Mouse (Mus musculus) stomach, embryonic 16.5 days (tissue): ENCODE measurements around the gene Cass4. TPM values are rescaled to one million over a fixed set of nuclear protein-coding genes. Genes with fewer than 3 reads are reported as not detected.
A peak's percentile ranks its signal among the peaks of the same experiment; 100 is the strongest.

Source experiments
- ATAC-seq: fragments of 200-750 bp; cut with Nextera tagmentation; 2 replicates; pipeline ENCODE4 v1.8.0; 2017; ENCODE audit warnings: moderate number of reproducible peaks, moderate TSS enrichment; ENCODE audit not compliant: insufficient read depth, low FRiP score
- H3K27ac ChIP-seq: fragments of 300-500 bp; sonication (generic); 2 replicates; pipeline ENCODE4 v1.5.1; 2014; ENCODE audit warnings: low read length
- H3K27me3 ChIP-seq: fragments of 300-500 bp; sonication (generic); 2 replicates; pipeline ENCODE4 v1.6.1; 2014; ENCODE audit warnings: low read length, control low read depth, mixed read lengths; ENCODE audit not compliant: control insufficient read depth, insufficient read depth
- H3K36me3 ChIP-seq: fragments of 300-500 bp; sonication (generic); 2 replicates; pipeline ENCODE4 v1.6.1; 2014; ENCODE audit warnings: low read length; ENCODE audit not compliant: control insufficient read depth, insufficient read depth
- H3K4me1 ChIP-seq: fragments of 300-500 bp; sonication (generic); 2 replicates; pipeline ENCODE4 v1.6.1; 2014; ENCODE audit warnings: low read length, control low read depth, mixed read lengths; ENCODE audit not compliant: control insufficient read depth, insufficient read depth
- H3K4me2 ChIP-seq: fragments of 300-500 bp; sonication (generic); 2 replicates; pipeline ENCODE4 v1.6.1; 2014; ENCODE audit warnings: low read depth, low read length, mixed read lengths
- H3K4me3 ChIP-seq: fragments of 300-500 bp; sonication (generic); replicated peaks from 2 replicates; pipeline ENCODE4 v1.5.1; 2014; ENCODE audit warnings: mild to moderate bottlenecking, low read length
- H3K9ac ChIP-seq: fragments of 300-500 bp; sonication (generic); 2 replicates; pipeline ENCODE4 v1.6.1; 2014; ENCODE audit warnings: low read length
- H3K9me3 ChIP-seq: fragments of 300-500 bp; sonication (generic); replicated peaks from 2 replicates; pipeline ENCODE4 v1.6.1; 2016; ENCODE audit warnings: low read length, control low read depth; ENCODE audit not compliant: control insufficient read depth
- WGBS: fragments of 180-500 bp; shearing (Covaris S2); extraction: QIAGEN DNeasy Blood & Tissue Kit; methylation state at CpG from one replicate; pipeline ENCODE4 v1.1.7; 2014; 5-methylcytosine and 5-hydroxymethylcytosine counted together
- polyA plus RNA-seq: library from polyadenylated mRNA; unstranded; fragments of >200 nt; fragmentation: Nextera tagmentation; extraction: Ambion mirVana; gene quantifications from 2 replicates; pipeline ENCODE4 v1.2.1, GENCODE M21; 2015

Cass4 gene
- polyA plus RNA-seq, 1 experiment from 2014 or later: 0.18 TPM

DNA sequence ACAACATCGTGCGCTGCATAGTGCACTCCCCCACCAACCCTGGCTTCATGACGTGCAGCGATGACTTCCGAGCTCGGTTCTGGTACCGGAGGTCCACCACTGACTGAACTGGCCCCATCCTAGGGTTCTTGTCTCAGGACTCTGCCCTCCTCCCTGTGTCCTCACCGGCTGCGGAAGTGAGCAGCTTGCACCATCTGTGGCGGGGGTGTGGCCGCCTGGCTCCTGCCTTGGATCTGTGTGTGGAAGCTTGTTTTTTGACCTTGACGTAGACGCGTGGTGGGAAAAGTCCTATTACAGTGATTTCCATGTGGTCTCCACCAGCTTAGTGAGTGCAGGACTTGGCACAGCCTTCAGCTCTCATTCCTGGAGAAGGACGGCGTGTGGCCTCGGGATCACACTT is 13.1 kb upstream of the Cass4 start:
- ATAC-seq: no peak
- H3K36me3 ChIP-seq: peaks cover 34% of the 10 kb centered on the region
- H3K4me1 ChIP-seq: no peaks in the 10 kb centered on the region
- H3K4me2 ChIP-seq: no peak overlapping the region
- no peaks in the 10 kb centered on the region for H3K27me3 ChIP-seq
- no peaks in the 10 kb centered on the region for H3K9me3 ChIP-seq
- no peak overlapping the region for H3K27ac ChIP-seq
- no peak overlapping the region for H3K4me3 ChIP-seq
- no peak overlapping the region for H3K9ac ChIP-seq
- 92% methylated on average over 17 of the region's 17 CpGs for WGBS

DNA sequence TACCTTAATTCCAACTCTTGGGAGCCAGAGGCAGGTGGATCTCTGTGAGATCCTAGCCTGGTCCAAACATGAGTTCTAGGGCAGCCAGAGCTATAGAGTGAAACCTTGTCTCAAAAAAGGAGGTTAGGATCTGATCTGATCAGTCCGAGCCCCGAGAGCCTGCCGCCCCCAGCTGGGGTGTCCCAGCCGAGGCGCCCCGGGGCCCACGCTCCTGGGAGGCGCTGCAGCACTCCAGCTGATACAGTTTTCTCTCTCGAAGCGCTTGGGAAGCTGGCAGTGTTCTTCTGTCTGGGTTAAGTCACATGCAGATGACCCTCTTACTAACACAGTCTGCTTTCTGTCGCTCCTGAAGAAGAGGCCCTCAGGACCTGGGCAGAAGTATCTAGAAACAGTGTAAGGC is 12.3 kb upstream of the Cass4 start:
- WGBS: 93% methylated on average over 11 of the region's 11 CpGs
- Histone ChIP-seq H3K36me3 (peaks cover 27% of the 10 kb centered on the region), H3K9ac (no peak overlapping the region)

GRCm38 (mm10) chr2:172381898-172382297 is 11.7 kb upstream of the Cass4 start:
- H3K27ac ChIP-seq: no peak overlapping the region
- no peak overlapping the region for H3K9ac ChIP-seq
- 85% methylated on average over 12 of the region's 12 CpGs for WGBS
- no peak overlapping the region for H3K4me2 ChIP-seq
- no peak overlapping the region for H3K4me3 ChIP-seq
- no peaks in the 10 kb centered on the region for H3K27me3 ChIP-seq
- no peaks in the 10 kb centered on the region for H3K9me3 ChIP-seq
- no peaks in the 10 kb centered on the region for H3K4me1 ChIP-seq
- peaks cover 27% of the 10 kb centered on the region for H3K36me3 ChIP-seq
- no peak for ATAC-seq

More for the DNA sequence above, 12.3 kb upstream of the Cass4 start:
- Histone ChIP-seq H3K27ac (no peak overlapping the region), H3K4me1 (no peaks in the 10 kb centered on the region), H3K9me3 (no peaks in the 10 kb centered on the region), H3K27me3 (no peaks in the 10 kb centered on the region), H3K4me2 (no peak overlapping the region), H3K4me3 (no peak overlapping the region)
- no peak for ATAC-seq

GRCm38 (mm10) chr2:172384715-172385114 is 8.9 kb upstream of the Cass4 start:
- Histone ChIP-seq H3K4me1 (no peaks in the 10 kb centered on the region), H3K9me3 (no peaks in the 10 kb centered on the region), H3K4me2 (no peak overlapping the region), H3K9ac (no peak overlapping the region), H3K27ac (no peak overlapping the region), H3K27me3 (no peaks in the 10 kb centered on the region), H3K36me3 (peaks cover 27% of the 10 kb centered on the region), H3K4me3 (no peak overlapping the region)
- 93% methylated on average over 3 of the region's 3 CpGs for WGBS
- no peak for ATAC-seq

- H3K4me1 ChIP-seq: 0 out of 2 replicates have a peak, but pooled peaks cover 3% of the 10 kb centered on the region
- H3K9ac ChIP-seq: no peak overlapping the region
- H3K4me2 ChIP-seq: no peak overlapping the region
- whole genome bisulfite sequencing: 17% methylated on average over 6 of the region's 6 CpGs
- H3K9me3 ChIP-seq: no peaks in the 10 kb centered on the region
- no peaks in the 10 kb centered on the region for H3K27me3 ChIP-seq
- ATAC-seq: no peak
- H3K36me3 ChIP-seq: no peaks in the 10 kb centered on the region
- no peak overlapping the region for H3K4me3 ChIP-seq
- no peak overlapping the region for H3K27ac ChIP-seq
These were observed 3.3 kb upstream of the Cass4 start for GRCm38 (mm10) chr2:172390341-172390740.

DNA sequence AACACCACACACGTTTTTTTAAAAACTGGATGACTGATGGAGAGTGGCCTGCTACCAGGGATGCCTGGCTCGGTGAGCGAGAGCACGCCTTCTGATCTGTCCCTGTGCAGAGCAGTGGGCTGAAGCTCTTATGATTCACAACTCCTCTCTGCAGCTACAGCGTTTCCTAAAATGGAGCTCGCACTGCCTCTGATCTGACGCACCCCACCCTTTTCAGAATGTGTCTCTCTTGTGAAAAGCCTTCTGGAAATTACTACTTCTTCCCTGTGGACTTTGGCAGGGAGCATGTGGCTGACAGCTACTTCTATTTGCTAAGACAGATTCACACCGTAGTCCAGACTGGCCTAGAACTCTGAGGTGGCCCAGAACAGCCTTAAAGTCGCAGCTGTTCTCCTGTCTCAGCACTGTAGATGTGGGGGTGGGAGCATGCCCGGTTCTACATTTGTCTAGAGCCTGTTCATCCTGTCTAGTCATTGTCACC is 1.5 kb upstream of the Cass4 start:
- no peak overlapping the region for H3K4me3 ChIP-seq
- 49% methylated on average over 10 of the region's 10 CpGs for WGBS
- H3K9ac ChIP-seq: no peak overlapping the region
- no peaks in the 10 kb centered on the region for H3K27me3 ChIP-seq
- no peaks in the 10 kb centered on the region for H3K36me3 ChIP-seq
- H3K27ac ChIP-seq: no peak overlapping the region
- no peaks in the 10 kb centered on the region for H3K9me3 ChIP-seq
- peak; percentile 47; the same call in 1 of the 2 replicates for ATAC-seq
- 0 out of 2 replicates have a peak, but pooled peaks cover 3% of the 10 kb centered on the region for H3K4me1 ChIP-seq
- H3K4me2 ChIP-seq: no peak overlapping the region

DNA sequence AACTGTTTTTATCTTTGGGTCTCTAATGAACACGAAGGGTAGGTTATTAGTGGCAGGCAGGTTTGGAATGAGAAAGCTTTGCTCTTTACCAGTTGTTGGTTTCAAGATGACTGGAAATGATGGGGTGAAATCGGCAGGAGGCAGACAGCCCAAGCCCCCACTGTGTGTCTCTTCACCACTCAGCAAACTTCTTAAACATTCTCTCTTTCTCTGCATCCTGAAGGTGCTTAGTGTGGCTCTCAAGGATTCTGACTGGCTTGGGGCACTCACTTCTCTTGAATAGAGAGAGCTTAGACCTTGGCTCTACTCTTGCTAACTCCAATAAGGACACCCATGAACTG is 428 bp downstream of the Cass4 start:
- Histone ChIP-seq H3K4me1 (0 out of 2 replicates have a peak, but pooled peaks cover 3% of the 10 kb centered on the region), H3K27me3 (no peaks in the 10 kb centered on the region), H3K4me3 (peak overlapping the region; percentile 10; the same call in 1 of the 2 replicates), H3K9me3 (no peaks in the 10 kb centered on the region), H3K36me3 (no peaks in the 10 kb centered on the region), H3K4me2 (no peak overlapping the region), H3K27ac (no peak overlapping the region), H3K9ac (no peak overlapping the region)
- ATAC-seq: no peak
- WGBS: 65% methylated on average over 2 of the region's 2 CpGs

DNA sequence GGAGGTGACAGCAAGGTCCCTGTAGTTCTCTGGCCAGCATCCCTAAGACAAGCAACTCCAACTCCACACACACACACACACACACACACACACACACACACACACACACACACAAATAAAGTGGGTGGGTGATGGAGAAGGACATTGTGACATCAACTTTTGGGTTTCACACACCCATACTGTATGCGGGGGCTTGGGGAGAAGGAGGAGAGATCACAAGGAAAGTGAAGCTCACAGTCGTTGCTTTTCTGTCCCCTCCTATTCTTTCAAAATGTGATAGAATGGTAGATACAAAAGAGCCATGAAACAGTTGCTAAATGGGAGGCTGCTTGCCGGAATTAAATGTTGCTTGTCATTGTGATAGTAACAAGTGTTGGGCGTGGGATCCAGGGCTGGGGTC is 1.1 kb downstream of the Cass4 start:
- H3K4me1 ChIP-seq: 0 out of 2 replicates have a peak, but pooled peaks cover 3% of the 10 kb centered on the region
- H3K4me3 ChIP-seq: no peak overlapping the region
- WGBS: 70% methylated on average over 4 of the region's 4 CpGs

DNA sequence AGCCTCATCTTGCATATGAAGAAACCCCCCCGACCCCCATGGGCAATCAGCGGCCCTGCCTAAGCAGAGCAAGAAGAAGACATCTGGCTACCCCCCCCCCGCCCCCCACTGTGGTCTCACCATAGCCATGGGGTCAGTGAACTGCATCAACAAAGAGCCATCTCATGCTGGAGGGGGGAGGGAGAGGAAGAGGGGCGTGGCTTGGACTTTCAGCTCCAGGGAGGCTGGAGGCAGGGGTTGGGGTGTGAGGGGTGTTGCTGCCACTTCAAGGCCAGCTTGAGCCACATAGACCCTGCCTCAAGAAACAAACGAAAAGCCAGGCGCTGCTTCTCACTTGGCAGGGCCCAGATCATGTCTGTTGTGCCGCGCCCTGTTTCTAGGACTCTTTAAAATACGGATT is 2.4 kb downstream of the Cass4 start:
- WGBS: 31% methylated on average over 9 of the region's 9 CpGs
- Histone ChIP-seq H3K4me3 (no peak overlapping the region), H3K9me3 (no peaks in the 10 kb centered on the region), H3K36me3 (no peaks in the 10 kb centered on the region), H3K4me1 (0 out of 2 replicates have a peak, but pooled peaks cover 3% of the 10 kb centered on the region), H3K4me2 (no peak overlapping the region), H3K27ac (no peak overlapping the region), H3K27me3 (no peaks in the 10 kb centered on the region), H3K9ac (no peak overlapping the region)
- ATAC-seq: no peak

More for the DNA sequence above, 1.1 kb downstream of the Cass4 start:
- Histone ChIP-seq H3K27ac (no peak overlapping the region), H3K9ac (no peak overlapping the region), H3K4me2 (no peak overlapping the region), H3K27me3 (no peaks in the 10 kb centered on the region), H3K36me3 (no peaks in the 10 kb centered on the region), H3K9me3 (no peaks in the 10 kb centered on the region)
- no peak for ATAC-seq
